Mouse (Mus musculus): Measurements from ENCODE around the gene Tmem205. TPM values are rescaled to one million over a fixed set of nuclear protein-coding genes. Genes with fewer than 3 reads are reported as not detected.
A peak's percentile ranks its signal among the peaks of the same experiment; 100 is the strongest.

Gene Tmem205
- polyA plus RNA-seq, 1 experiment from 2014 or later = 42.3 TPM

- Histone ChIP-seq H3K4me2 (replicated peaks) (no peak overlapping the region), H3K27ac (no peak overlapping the region), H3K36me3 (no peaks in the 10 kb centered on the region), H3K9ac (no peak overlapping the region), H3K4me3 (no peak overlapping the region), H3K27me3 (replicated peaks) (no peaks in the 10 kb centered on the region), H3K9me3 (no peaks in the 10 kb centered on the region), H3K4me1 (peaks cover 13% of the 10 kb centered on the region)
- ATAC-seq (ENCODE audit: low FRiP score, low read depth) = no peak
- 91% methylated on average over 1 of the region's 1 CpGs for WGBS
These were observed 1.9 kb downstream of the Tmem205 start for GRCm38 (mm10) chr9:21925506-21925905.

- Histone ChIP-seq H3K27me3 (replicated peaks) (no peaks in the 10 kb centered on the region), H3K4me3 (no peak overlapping the region), H3K9me3 (no peaks in the 10 kb centered on the region), H3K4me1 (peaks cover 13% of the 10 kb centered on the region), H3K9ac (no peak overlapping the region), H3K27ac (no peak overlapping the region), H3K36me3 (no peaks in the 10 kb centered on the region), H3K4me2 (replicated peaks) (no peak overlapping the region)
- ATAC-seq (ENCODE audit: low FRiP score, low read depth) = no peak
- 91% methylated on average over 3 of the region's 3 CpGs for WGBS
These were observed 2.3 kb downstream of the Tmem205 start for GRCm38 (mm10) chr9:21925034-21925433.

DNA sequence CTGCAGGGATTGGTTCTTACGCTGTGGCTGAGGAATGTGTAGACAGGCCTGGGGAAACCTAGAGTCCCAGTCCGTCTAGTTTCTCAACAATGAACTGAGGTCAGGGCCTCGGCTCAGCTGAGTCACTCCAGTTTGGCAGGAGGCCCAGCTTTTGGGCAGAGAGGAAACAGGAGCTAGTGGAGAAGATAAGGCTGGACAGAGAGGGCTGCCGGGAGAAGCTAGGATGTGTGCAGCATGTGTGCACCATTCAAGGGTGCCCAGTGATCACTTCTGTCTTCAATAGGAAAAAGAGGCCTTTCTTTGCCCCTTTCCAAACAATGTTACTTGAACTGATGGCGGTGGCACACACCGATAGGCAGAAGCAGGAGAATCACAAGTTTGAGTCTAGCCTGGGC is 3.3 kb downstream of the Tmem205 start:
- no peaks in the 10 kb centered on the region for H3K27me3 ChIP-seq (replicated peaks)
- no peaks in the 10 kb centered on the region for H3K9me3 ChIP-seq
- 85% methylated on average over 6 of the region's 6 CpGs for WGBS
- H3K9ac ChIP-seq = no peak overlapping the region
- no peak overlapping the region for H3K4me3 ChIP-seq
- H3K4me2 ChIP-seq (replicated peaks) = no peak overlapping the region
- H3K4me1 ChIP-seq = peaks cover 13% of the 10 kb centered on the region
- H3K36me3 ChIP-seq = no peaks in the 10 kb centered on the region
- H3K27ac ChIP-seq = no peak overlapping the region
- no peak for ATAC-seq (ENCODE audit: low FRiP score, low read depth)

GRCm38 (mm10) chr9:21923490-21924098 is 3.8 kb downstream of the Tmem205 start:
- WGBS = 83% methylated on average over 3 of the region's 3 CpGs
- Histone ChIP-seq H3K36me3 (no peaks in the 10 kb centered on the region), H3K9me3 (no peaks in the 10 kb centered on the region), H3K4me2 (replicated peaks) (no peak overlapping the region), H3K27ac (no peak overlapping the region), H3K27me3 (replicated peaks) (no peaks in the 10 kb centered on the region), H3K4me1 (peaks cover 13% of the 10 kb centered on the region), H3K9ac (no peak overlapping the region), H3K4me3 (no peak overlapping the region)
- no peak for ATAC-seq (ENCODE audit: low FRiP score, low read depth)

DNA sequence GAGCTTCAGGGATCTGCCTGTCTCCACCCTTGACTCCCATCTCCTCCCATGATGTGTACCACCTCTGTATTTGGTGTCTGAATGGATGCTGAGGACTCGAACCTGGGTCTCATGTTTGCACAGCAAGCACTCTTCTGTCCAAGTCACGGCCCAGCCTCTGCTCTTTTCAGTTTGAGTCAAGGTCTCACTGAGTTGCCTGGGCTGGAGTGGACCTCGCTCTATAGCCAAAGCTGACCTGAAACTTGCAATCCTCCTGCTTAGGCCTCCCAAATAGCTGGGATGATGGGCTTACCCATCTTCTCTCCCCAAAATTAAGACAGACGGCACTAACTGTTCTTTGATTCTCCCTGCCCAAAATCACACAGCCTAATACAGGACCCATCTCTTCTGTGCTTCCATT is 4.3 kb downstream of the Tmem205 start:
- no peak overlapping the region for H3K4me3 ChIP-seq
- no peak overlapping the region for H3K4me2 ChIP-seq (replicated peaks)
- no peaks in the 10 kb centered on the region for H3K9me3 ChIP-seq
- no peak overlapping the region for H3K9ac ChIP-seq
- no peaks in the 10 kb centered on the region for H3K36me3 ChIP-seq
- 89% methylated on average over 4 of the region's 4 CpGs for WGBS
- ATAC-seq (ENCODE audit: low FRiP score, low read depth) = no peak
- H3K27ac ChIP-seq = no peak overlapping the region
- peaks cover 13% of the 10 kb centered on the region for H3K4me1 ChIP-seq
- H3K27me3 ChIP-seq (replicated peaks) = no peaks in the 10 kb centered on the region

- Histone ChIP-seq H3K4me2 (replicated peaks) (peak overlapping the region; percentile 97), H3K27me3 (replicated peaks) (peaks cover 10% of the 10 kb centered on the region), H3K4me3 (no peak overlapping the region), H3K9ac (no peak overlapping the region), H3K4me1 (peaks cover 9% of the 10 kb centered on the region), H3K36me3 (no peaks in the 10 kb centered on the region), H3K27ac (no peak overlapping the region), H3K9me3 (no peaks in the 10 kb centered on the region)
- 0 out of 2 replicates have a peak, but pooled peaks have one; percentile 0 for ATAC-seq (ENCODE audit: low FRiP score, low read depth)
- 27% methylated on average over 5 of the region's 5 CpGs for WGBS
These were observed 8.5 kb downstream of the Tmem205 start for GRCm38 (mm10) chr9:21918692-21919384.

DNA sequence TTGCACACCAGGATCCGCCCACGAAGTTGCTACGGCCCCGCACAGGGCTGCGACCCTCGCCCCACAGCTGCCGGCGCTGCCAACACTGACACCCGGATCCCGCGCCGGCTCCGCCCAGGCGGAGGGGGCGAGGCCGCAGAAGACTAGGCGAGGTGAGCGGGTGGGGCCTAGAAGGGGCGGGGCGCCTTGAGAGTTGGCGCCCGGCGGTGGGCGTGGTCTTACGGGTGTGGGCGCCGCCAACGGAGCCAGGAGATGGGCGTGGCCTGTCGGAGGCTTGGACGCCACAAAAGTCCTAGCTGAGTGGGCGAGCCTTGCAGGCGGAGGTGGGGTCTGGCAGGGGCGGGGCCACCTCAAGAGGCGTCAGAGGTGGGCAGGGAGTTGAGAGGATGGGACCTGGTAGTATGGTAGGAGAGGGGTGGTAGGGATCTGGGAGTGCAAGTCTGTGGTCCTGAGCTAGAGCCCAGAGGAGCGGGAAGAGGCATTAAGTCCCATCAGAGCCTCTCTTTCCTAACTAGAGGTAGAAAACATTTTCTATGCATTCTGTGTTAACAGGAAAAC is 9.2 kb downstream of the Tmem205 start, which contains the start of gene Rab3d:
Rab3d (minus strand) TSS at position 158 of the 558 bp plus-strand sequence.
- Histone ChIP-seq H3K9me3 (no peaks in the 10 kb centered on the region), H3K9ac (peak within 1 kb of the TSS; percentile 77), H3K36me3 (no peaks in the 10 kb centered on the region), H3K4me2 (replicated peaks) (peak within 1 kb of the TSS; percentile 97), H3K4me1 (peaks cover 9% of the 10 kb centered on the region), H3K27ac (no peak within 1 kb of the TSS), H3K4me3 (peak within 1 kb of the TSS; percentile 59), H3K27me3 (replicated peaks) (peaks cover 10% of the 10 kb centered on the region)
- 2% methylated on average over 36 of the region's 36 CpGs for WGBS
- ATAC-seq (ENCODE audit: low FRiP score, low read depth) = peak; percentile 94

DNA sequence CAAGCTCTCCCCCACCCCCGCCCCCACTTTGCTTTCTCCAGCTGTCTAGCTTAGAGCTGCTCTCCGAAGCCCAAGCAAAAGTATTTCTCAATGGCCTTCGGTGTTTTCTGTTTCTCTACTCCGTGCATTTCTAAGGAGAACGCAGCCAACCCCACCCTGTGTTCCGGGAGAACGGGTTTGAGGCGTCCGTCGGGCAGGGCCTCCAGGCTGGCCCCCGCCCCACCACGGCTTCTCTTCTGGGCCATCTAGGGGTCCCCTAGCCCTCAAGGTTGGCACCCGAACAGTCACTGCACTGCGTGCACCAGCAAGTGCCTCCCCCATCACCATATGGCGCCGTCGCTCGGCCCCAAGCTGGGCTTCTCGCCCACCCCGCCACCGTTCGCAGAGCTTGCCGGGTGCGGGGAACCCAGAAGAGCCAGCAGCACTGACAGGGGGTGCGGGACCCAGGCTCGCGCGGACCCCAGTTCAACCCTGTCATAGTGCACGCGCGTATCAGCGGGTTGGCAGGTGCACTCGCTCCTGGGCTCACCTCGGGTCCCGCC is 9.8 kb downstream of the Tmem205 start:
- Histone ChIP-seq H3K9me3 (no peaks in the 10 kb centered on the region), H3K9ac (peak overlapping the region; percentile 77), H3K4me1 (peaks cover 9% of the 10 kb centered on the region), H3K36me3 (no peaks in the 10 kb centered on the region), H3K4me3 (peak overlapping the region; percentile 59), H3K27ac (no peak overlapping the region), H3K4me2 (replicated peaks) (peak overlapping the region; percentile 97), H3K27me3 (replicated peaks) (peaks cover 10% of the 10 kb centered on the region)
- WGBS = 2% methylated on average over 35 of the region's 35 CpGs
- ATAC-seq (ENCODE audit: low FRiP score, low read depth) = no peak; the same call in 1 of the 2 replicates

- Histone ChIP-seq H3K9ac (peak overlapping the region; percentile 77; the same call in 1 of the 2 replicates), H3K27me3 (replicated peaks) (peaks cover 10% of the 10 kb centered on the region), H3K36me3 (no peaks in the 10 kb centered on the region), H3K4me2 (replicated peaks) (peak overlapping the region; percentile 97), H3K9me3 (no peaks in the 10 kb centered on the region), H3K27ac (no peak overlapping the region), H3K4me3 (peak overlapping the region; percentile 59), H3K4me1 (peaks cover 9% of the 10 kb centered on the region)
- WGBS = 67% methylated on average over 3 of the region's 3 CpGs
- peak; percentile 1; the same call in 1 of the 2 replicates for ATAC-seq (ENCODE audit: low FRiP score, low read depth)
These were observed 10.4 kb downstream of the Tmem205 start for GRCm38 (mm10) chr9:21916851-21917492.

- no peaks in the 10 kb centered on the region for H3K36me3 ChIP-seq
- no peak overlapping the region for H3K4me3 ChIP-seq
- WGBS = 80% methylated on average over 10 of the region's 10 CpGs
- no peaks in the 10 kb centered on the region for H3K4me1 ChIP-seq
- H3K9ac ChIP-seq = no peak overlapping the region
- 0 out of 2 replicates have a peak, but pooled peaks cover 2% of the 10 kb centered on the region for H3K27me3 ChIP-seq (replicated peaks)
- H3K27ac ChIP-seq = no peak overlapping the region
- no peak overlapping the region for H3K4me2 ChIP-seq (replicated peaks)
- no peaks in the 10 kb centered on the region for H3K9me3 ChIP-seq
- no peak for ATAC-seq (ENCODE audit: low FRiP score, low read depth)
These were observed 17.7 kb downstream of the Tmem205 start for GRCm38 (mm10) chr9:21909474-21910223.

GRCm38 (mm10) chr9:21908216-21908615 is 19.1 kb downstream of the Tmem205 start:
- Histone ChIP-seq H3K4me2 (replicated peaks) (no peak overlapping the region), H3K4me3 (no peak overlapping the region), H3K27me3 (replicated peaks) (0 out of 2 replicates have a peak, but pooled peaks cover 2% of the 10 kb centered on the region), H3K9ac (no peak overlapping the region), H3K9me3 (no peaks in the 10 kb centered on the region), H3K36me3 (no peaks in the 10 kb centered on the region), H3K4me1 (no peaks in the 10 kb centered on the region), H3K27ac (no peak overlapping the region)
- 81% methylated on average over 11 of the region's 11 CpGs for WGBS
- ATAC-seq (ENCODE audit: low FRiP score, low read depth) = no peak
